Mouse (Mus musculus) ES-CJ7 (cell line): Measurements from ENCODE around the gene Pinlyp.

Experiments used
- DNase-seq: peaks from one replicate; pipeline ENCODE4 v3.0.0; 2011; ENCODE audit warnings: low read depth, low spot score

Gene Pinlyp

DNA sequence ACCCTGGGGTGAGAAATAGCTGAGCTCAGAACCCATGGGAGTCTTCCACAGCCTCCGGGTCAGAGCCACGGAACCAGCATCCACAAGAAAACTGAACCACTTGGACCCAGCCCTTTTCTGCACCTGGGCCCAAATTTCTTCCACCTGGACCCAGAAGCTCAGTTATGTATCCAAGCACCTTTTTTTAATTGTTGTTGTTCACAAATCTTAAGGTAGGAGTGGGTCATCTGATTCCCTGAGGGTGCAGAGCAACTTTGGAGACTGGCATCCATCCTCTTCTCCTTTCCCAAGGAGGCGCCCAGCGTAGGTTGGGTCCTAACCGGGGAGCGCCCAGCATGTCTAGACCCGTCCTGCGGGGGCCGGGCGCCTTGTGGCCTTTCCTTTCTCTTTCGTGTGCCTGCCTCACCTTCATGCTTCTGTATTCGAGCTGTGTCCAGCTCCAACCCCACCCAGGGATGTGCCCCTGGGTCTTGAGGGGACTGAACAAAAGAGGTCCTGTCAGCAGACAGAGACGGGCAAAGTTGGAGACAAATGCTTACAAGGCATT is at the start of gene Pinlyp, which contains the start of gene Xrcc1:
TSS of gene Pinlyp (minus strand) at position 51 of the 547 bp plus-strand sequence.
TSS of gene Xrcc1 (plus strand) at position 222 of the 547 bp plus-strand sequence.
- DNase-seq, result no peak

DNA sequence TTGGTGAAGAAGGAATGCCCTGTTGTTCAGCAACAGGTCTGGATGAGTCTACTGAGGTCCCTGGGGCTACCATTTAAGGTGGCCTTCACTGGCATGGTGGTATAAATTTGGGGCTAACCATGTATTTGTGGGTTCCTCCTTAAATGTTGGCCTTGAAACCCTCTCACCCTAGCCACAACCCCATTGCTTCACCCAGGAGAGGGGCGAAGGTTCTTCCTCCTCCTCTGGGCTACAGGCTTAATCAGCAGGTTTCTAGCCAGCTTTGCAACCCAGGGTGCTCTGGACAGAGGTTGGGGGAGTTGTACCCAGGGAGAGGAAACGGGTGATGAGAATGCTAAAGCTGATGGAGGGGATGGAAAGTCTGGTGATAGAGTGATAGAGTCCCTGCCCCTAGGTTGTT is 49.5 kb upstream of the Pinlyp start:
- DNase-seq, result no peak

DNA sequence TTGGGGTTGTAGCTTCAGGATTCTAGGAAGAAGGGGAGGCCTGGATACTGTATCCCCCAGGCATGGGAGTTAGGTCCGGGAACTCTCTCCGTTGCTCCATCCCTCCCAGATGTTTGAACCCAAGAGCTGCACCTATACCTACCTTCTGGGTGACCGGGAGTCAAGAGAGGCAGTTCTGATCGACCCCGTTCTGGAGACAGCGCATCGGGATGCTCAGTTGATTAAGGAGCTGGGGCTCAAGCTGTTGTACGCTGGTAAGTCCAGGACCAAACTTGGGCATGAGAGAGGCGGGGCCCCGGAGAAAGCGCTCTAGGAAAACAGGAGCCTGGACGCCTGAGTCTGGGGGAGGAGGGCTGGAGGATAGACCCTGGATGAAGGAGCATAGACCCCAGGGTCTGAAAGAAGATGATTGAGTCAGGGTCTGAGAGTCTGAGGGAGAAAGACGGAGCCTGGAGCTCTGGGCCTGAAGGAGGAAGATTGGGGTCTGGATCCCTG is 48.4 kb upstream of the Pinlyp start:
- no peak for DNase-seq

DNA sequence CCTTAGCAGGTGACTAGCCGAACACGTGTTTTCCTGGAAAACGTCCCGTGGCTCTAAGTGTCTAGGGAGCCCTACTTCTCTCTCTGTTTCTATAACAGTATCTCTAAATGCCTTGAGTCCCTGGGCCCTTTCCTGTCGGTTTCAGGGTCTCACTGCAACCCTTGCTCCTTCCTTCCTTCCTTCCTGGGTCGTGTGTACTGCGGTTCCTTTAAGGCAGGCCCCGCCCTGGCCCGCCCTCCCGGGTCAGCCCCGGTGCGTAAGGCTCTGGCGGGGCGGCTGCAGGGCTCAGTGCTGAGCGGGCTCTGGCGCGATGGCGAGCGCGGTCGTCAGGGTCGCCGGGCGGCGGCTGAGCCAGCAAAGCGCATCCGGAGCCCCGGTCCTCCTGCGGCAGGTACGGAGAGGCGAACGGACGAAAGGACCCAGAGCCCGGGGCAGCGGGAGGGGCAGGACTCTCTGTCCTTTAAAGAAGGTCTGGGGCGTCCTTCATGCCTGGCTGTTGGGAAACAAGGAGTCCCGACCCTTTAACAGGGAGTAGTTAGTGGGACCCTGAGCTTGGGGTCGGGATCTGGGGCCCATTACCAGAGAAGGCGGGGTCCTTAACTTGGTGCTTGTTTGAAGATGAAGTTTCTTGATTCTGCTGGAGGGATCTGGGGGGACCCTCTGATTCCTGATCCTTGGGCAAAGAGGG is 47.8 kb upstream of the Pinlyp start:
- DNase-seq, result peak; percentile 48

DNA sequence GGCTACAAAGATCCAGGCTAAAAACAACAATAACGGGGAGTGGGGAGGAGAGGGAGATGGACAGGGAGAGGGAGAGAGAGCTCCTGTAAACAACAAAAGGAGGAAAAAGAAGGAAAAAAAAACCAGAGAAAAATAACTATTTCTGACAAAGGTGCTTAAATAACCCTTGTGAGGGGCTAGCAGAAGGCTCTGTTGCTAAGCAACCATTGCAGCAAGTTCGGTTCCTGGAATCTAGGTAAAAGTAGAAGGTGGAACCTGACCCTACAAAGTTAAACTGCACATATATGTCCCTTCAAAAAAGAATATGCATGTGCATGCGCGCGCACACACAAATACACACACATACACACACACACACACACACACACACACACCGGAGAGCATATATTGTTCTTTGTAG is 46.9 kb upstream of the Pinlyp start:
- no peak for DNase-seq

DNA sequence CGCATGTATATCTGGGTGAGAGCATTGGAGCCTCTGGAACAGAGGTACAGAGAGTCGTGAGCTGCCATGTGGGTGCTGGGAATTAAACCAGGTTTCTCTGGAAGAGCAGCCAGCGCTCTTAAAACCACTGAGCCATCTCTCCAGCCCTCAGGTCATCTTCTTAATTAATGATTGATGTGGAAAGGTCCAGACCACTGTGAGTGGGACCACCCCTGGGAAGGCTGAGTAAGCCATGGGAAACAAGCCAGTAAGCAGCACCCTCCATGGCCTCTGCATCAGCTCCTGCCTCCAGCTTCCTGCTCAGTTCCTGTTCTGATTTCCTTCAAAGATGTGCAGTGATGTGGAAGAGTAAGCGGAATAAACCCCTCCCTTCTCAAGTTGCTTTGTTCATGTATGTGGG is 46.2 kb upstream of the Pinlyp start:
- DNase-seq, result no peak

DNA sequence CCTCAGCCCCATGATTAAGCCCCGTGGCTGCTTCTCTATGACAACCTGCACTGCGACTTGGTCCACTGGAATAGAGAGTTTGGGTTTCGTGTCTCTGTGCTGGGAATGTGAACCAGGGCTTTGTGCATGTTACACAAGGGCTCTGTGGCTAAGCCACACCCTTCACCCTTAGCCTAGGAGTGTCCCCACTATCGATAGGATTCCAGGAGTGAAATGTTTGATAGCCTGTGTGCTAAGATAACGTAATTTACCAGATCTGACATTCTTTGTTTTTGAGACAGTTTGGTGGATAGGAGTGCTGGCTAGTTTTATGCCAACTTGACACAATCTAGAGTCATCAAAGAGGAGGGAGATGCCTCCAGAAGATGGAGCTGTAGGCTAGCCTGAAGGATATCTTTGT is 45.8 kb upstream of the Pinlyp start:
- no peak for DNase-seq

DNA sequence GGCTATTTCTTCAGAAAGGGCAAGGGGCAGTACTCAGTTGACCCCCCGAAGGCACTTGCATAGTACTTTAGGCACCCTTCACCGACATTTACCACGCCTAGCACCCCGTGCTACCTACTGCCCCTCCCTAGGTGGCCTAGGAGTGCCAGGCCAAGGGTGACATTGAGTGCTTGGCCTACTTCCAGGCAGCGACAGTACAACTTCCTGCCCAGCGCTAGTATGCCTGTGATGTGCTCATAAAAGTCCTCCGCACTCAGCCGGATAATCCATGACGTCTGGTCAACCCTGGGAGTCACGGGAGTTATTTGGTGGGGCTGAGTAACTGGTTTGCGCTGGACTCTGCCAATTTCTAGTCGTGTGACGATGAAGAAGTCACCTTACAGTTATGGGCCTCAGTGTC is 42.4 kb upstream of the Pinlyp start:
- DNase-seq, result no peak

DNA sequence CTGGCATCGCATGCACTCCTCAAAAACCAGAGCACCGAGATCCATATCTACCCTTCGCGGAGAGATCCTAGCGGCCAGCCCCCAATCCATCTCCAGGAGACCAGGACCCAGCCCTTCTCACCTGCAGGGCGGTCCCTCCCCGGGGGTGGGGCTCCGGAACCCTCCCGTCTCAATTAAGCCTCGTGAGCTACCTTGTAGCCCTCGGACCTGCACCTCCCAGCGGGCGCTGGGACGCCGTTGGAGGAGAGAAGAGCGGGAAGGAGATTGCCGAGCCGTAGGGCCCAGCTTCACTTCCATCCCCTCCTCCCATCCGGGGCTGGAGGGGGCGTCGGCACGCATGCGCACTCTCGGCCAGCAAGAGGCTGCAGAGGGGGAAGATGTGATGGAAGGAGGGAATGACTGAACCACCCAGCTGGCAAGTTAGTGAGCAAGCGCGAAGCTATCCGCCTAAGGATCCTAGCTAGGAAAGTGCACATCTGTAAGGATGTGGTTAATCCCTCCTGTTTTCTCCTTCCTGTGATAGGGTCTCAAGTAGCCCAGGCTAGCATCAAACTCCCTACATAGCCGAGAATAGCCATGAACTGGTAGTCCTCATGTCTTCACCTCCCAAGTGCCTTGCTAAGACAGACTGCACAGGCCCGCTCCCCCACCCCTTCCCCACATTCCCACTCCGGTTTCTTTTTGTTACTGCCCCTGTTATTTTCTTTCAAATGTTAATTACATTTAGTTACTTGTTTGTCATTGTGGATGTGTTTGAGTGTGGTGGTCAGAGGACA is 41.6 kb upstream of the Pinlyp start, which contains the start of the genes Ethe1 and Zfp575:
TSS of gene Ethe1 (plus strand) at position 214 of the 776 bp plus-strand sequence.
TSS of gene Zfp575 (minus strand) at position 312 of the 776 bp plus-strand sequence.
- peak; percentile 79 for DNase-seq

DNA sequence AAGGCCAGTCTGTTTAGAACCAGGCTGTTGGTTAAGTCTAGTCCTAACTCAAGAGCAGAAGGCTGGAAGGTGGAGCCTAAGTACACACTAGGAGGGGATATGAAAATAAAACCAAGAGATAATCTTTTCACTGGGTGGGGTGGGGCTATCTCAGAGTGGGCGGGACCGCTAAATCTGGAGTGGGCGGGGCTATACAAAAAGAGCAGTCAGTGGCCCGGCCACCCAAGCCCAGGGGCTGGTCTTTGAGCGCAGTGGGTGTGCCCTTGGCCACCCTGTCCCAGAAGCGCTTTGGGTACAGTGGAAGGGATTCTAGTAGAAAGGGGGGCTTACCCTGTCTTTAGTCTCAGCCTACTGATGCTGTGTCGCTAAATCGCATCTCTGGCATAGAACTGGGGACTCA is 40.9 kb upstream of the Pinlyp start:
- no peak for DNase-seq

DNA sequence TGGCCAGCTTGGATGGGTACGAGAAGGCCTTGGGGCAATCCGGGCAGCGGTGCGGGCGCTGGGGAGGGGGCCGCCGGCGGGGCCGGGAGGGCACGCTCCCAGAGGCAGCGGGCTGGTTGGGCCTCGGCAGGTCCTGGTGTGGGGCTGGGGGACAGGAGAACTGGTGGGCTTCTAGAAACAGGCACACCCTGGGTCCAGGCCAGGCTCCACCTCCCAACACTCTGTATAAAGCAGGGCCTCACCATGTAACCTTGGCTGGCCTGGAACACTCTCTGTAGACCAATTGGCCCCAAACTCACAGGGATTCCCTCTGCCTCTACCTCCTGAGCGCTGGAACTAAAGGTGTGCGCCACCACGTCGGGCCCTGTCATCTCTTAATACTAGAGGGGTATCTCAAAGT is 40.1 kb upstream of the Pinlyp start:
- no peak for DNase-seq

DNA sequence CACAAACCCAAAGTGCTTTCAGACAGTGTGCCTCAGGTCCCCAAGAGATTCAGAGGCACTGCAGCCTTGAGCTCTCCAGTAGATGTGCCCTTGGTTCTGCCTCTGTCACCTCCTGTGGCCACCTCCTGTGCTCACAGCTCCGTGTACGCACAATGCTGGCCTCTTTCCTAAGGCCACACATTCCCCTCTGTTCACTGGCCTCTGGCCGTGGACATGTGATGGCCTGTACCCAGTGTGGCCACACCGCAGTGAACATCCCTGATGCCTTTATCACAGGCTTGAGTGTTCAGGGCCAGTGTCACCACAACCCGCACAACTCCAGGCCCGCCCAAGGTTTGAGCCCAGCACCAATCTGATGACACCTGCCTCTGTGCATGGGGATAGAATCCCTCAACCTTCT is 39.0 kb upstream of the Pinlyp start:
- DNase-seq, result no peak

DNA sequence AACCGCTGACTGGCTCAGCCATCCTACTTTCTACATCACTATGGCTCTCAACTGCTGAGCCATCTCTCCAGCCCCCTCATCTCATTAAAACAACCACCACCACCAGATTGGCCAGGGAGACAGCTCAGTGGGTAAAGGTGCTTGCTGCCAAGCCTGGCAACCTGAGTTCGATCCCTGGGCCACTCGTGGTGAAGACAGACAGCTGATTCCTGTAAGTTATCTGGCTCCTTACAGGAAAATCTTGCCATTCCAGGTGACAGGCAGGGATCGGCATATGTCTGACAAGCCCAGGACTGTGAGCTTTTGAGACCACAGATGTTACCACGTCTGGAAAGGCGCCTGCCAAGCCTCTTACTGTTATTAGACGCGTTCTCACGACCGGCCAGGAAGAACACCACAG is 31.9 kb upstream of the Pinlyp start:
- DNase-seq, result no peak

DNA sequence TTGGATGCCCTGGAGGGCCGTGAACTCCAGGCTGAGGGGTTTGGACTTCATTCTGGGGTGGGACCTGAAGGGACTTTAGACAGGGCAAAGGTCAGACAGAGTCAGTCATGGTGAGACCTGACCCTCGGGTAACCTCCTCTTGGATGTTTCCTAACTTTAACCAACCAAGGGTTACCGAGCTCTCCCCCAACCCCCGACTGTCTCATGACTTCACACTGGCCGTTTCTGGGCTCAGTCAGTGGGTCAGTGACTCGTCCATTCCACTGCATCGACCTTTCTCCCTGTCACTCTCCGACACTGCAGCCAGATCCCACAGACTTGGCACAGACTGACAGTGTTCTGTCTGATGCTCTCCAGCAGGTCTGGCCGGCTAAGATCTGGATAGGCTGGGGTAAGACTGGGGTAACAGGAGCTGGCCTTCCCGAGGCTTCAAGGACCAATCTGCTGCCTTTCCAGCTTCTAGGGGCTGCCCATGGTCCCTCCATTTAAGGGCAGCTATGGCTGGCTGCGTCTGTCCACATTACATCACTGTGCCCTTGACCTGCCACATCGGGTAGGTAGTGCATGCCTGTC is 28.4 kb upstream of the Pinlyp start:
- no peak for DNase-seq

DNA sequence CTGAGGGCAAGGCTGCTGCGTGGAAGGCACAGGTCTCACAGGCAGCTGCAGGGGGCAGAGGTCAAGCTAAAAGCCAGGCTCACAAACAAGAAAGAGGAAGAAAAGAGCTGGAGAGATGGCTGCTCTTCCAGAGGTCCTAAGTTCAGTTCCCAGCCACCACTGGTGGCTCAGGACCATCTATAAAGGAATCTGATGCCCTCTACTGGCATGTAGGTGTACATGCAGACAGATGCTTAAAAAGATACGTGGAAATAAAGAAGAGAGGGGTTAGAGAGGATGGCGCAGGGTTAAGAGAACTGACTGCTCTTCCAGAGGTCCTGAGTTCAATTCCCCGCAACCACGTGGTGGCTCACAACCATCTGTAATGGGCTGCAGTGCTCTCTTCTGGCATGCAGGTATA is 26.5 kb upstream of the Pinlyp start:
- DNase-seq, result peak; percentile 62

DNA sequence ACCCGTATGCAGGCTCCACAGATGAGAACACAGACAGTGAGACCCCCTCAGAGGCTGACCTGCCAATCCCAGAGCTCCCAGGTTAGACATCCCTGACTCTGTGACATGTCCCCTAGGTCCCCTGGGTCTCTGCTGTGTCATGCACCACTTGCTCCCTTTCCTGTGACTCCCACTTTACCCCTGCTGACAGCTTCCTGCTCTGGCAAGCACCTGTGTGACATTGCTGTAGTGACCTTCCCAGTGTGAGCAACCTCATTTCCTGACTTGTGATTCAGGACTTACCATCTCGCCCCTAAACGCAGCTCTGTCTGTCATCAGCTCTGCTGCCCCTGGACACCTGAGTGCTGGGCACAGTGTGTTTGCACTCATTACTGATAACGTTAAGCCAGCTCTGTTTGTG is 25.2 kb upstream of the Pinlyp start:
- no peak for DNase-seq

DNA sequence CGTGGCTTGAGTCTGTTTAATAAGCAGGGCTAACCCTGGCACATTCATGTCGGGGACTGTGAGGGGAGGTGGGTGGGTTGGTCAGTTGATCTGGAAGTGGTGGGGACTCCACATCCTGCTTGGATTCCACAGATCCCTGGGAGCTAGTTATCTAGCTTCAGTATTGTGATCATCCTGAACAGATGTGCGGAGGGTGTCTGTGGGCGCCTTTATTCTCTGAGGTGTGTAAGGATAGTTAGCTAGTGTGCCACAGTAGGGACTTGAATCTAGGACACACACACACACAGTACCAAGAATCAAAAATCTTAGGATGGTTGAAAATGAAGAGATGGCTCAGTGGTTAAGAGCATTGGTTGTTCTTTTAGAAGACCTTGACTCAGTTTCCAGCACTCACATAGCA is 22.6 kb upstream of the Pinlyp start:
- no peak for DNase-seq

DNA sequence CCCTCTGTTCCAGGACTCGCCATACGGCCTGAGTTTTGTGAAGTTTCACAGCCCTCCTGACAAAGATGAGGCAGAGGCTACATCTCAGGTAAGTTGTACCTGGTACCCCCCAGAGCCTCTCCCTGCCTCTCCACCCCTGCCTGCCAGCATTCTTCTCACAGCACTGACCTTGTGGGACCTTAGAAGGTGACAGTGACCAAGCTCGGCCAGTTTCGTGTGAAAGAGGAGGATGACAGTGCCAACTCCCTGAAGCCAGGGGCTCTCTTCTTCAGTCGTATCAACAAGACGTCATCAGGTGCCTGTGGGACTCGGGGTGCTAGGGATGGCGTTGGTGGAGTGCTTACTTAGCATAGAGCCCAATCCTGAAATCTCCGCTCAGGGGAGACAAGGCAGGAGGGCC is 20.3 kb upstream of the Pinlyp start:
- DNase-seq, result no peak

DNA sequence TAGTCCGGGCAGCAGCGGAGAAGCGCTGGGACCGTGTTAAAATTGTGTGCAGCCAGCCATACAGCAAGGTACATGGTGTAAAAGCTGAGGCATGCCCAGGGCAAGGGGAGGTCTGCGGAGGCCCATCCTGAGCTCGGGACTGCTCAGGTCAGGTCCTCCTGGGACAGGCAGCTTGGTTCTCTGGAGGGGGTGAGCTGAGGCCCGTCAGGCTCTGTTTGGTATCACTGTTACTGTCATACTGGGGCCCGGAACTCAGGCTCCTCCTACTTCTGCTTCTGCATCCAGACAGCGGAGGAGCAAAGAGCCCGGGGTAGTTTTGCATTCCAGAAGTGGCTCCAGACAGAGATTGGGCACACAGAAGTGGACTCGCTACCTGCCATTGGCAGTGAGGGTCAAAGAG is 19.7 kb upstream of the Pinlyp start:
- no peak for DNase-seq

DNA sequence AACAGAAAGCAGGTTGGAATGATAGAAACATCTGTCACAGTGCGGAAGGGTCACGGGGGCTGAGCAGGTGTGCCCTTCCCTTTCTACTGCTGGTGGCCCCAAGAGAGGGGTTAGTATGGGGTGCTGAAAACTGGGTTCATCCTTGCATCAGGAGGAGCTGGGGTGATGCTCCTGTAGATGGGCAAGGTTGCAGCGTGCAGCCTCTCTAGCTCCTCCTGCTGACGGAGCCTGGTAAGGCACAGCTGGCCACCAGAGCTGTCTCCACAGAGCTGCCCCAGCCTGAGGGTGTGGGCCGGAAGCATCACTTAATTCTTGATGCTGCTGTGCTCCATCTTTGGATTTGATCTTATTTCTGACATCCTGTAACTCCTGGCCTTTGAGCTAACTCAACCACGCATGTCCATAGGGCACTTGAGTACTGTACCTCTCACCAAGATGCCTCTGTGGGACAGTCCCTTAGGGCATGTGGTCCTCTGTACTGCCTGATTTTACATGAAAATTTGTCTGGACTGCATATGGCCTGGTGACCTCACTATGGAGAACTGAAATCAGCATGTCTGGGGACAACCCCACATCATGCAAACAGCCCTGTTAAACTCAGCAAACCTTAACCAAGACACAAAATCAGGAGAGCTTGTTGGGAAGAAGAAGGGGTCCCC is 18.8 kb upstream of the Pinlyp start:
- peak; percentile 65 for DNase-seq

DNA sequence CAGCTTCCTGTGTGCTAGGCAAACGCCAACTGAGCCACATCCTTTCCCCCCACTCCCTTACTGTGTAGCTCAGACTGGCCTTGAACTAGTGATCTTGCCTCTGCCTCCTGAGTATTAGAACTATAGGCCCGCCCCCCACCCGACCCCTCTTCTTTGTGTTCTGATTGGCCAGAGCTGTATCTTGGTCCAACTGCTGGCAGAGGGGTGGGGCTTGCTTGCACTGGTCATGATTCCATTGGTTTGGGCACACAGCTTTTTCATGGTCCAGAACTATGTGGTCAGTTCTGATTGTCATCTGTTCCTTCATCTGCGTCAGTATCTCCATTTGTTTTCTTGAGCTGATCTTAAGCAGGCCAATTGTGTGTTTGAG is 17.9 kb upstream of the Pinlyp start:
- peak; percentile 34 for DNase-seq
